Mouse (Mus musculus) megakaryocyte, embryonic 14.5 days (primary cell): ENCODE data around the gene Ankk1.

ENCODE experiments used
- FLI1 ChIP-seq: IDR thresholded peaks from 2 replicates; pipeline ENCODE4 v1.6.1; 2012; ENCODE audit warnings: low read length, inconsistent platforms, mixed read lengths
- GATA1 ChIP-seq: IDR thresholded peaks from 3 replicates; pipeline ENCODE4 v1.6.1; 2012; ENCODE audit warnings: mixed read lengths, low read length, inconsistent platforms, borderline replicate concordance

GRCm38 (mm10) chr9:49384041-49384440 is 42.8 kb downstream of the Ankk1 start:
- no peak for TF ChIP-seq FLI1
- TF ChIP-seq GATA1, result no peak
